Mouse (Mus musculus) left cerebral cortex, adult 2 months (tissue): ENCODE data around the gene Gm10959. TPM values are rescaled to one million over a fixed set of nuclear protein-coding genes. Genes with fewer than 3 reads are reported as not detected.

Experiments
- DNase-seq, 2 experiments: peaks; one replicate each; pipeline ENCODE4 v3.0.0; 2021 to 2022; ENCODE audit warnings: low spot score in 2 of 2, mixed read lengths in 1 of 2; ENCODE audit errors: extremely low spot score in 1 of 2
- H3K27ac ChIP-seq: fragments of 200-600 bp; 2 replicates; pipeline ENCODE4 v1.8.1; 2022
- H3K4me3 ChIP-seq: fragments of 200-600 bp; 2 replicates; pipeline ENCODE4 v1.8.1; 2022
- CTCF ChIP-seq: fragments of 200-600 bp; IDR thresholded peaks from 2 replicates; pipeline ENCODE4 v1.8.1; 2022; ENCODE audit warnings: antibody characterized with exemption, mild to moderate bottlenecking, moderate library complexity
- intact Hi-C: fragments of 180-260 bp; cut with DNase I; formaldehyde crosslinking; loops from one replicate; pipeline ENCODE4 v1.15.1; 2025
- total RNA-seq, 2 experiments: library from RNA; stranded (reverse); gene quantifications; 2 replicates each; pipeline ENCODE4 v1.2.3; 2021

Gene Gm10959
- total RNA-seq, 2 experiments from 2014 or later: not detected

DNA sequence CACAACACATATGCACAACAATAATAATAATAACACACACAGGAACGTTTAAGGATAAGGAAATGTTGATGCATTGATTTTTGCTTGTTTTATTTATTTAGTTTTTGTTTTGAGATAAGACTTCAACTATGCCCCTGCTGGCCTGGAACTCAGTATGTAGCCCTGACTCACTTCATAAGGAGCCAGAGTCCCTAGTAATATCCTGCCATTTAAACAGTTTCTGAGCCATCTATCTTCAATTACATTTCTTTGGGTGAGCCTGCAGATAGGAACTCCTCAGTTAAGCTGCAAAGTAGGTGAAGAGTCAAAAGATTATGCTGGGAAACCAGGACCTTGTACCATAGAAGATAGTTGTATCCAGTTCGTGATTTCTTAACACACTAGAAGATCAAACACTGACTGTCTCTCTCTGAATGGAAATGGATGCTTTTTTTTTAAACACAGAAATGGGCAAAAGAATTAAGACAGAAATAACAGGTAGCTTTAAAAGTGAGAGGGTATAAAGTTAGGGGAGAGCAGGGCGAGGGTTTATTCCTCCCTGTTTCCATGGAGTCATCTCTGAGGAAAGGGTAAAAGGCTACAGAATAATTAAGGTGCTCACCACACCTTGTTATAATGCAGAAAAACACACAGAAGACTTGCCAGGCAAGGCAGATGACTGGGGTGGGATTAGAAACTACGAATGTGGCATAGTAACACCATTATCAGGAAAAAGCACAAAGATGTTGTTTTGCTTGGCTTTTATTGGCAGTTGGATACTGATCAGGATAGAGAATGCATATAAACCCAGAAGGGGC lies 31.5 kb downstream of the Gm10959 start:
- DNase-seq: no peak
- intact Hi-C loops: no loop called here

DNA sequence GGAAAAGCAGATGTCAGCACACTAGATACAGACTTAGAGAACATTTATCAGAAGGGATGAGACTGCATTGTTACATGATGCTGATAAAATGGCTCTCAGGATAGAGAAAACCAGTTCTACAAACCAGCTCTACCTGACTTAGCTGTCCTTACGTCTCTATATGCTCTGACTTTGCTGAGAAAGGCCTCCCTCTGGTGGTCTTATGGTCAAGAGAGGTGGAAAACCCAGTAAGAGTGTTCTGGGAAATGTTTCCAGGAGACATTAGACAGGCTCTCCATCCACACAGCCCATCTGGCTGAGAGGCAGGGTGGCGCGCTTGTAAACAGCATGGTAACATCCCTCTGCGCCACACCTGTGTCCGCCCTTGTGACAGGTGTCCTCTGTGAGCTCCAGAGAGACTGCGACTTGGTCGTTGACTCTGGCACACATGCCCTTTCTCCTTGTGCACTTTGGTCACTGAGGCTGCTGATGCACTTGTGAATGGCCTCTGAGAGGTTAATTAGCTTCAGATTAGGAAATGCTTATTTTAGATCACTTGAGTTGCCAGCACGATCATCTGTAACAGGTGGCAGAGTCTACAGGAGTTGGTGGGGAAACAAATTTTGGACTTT lies 40.4 kb downstream of the Gm10959 start:
- Histone ChIP-seq H3K4me3 (no peak overlapping the region), H3K27ac (no peak overlapping the region)
- TF ChIP-seq CTCF: no peak
- intact Hi-C loops: no loop called here
- DNase-seq: no peak

More for the DNA sequence above, 31.5 kb downstream of the Gm10959 start:
- no peak for TF ChIP-seq CTCF
- Histone ChIP-seq H3K4me3 (no peak overlapping the region), H3K27ac (no peak overlapping the region)

DNA sequence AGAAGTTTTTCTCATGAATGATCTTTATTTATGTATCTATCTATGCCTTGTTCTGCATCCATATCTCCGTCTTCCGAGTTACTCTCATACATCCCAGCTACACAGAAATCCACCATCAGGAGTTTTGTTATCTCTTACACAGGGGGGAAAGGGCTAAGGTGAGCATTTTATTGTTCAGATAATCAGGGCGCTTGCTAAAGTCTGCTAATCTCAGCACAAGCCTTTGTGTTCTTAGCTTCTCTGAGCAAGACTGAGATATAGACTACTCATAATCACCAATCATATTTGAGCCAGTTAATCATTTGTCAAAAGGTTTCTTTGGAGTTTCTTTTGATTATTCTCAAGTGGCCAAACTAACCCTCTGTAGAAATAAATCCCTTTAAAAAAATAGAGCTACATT lies 41.6 kb downstream of the Gm10959 start:
- H3K4me3 ChIP-seq: no peak overlapping the region
- no peak overlapping the region for H3K27ac ChIP-seq
- no peak for TF ChIP-seq CTCF
- intact Hi-C loops: no loop called here
- DNase-seq: no peak

DNA sequence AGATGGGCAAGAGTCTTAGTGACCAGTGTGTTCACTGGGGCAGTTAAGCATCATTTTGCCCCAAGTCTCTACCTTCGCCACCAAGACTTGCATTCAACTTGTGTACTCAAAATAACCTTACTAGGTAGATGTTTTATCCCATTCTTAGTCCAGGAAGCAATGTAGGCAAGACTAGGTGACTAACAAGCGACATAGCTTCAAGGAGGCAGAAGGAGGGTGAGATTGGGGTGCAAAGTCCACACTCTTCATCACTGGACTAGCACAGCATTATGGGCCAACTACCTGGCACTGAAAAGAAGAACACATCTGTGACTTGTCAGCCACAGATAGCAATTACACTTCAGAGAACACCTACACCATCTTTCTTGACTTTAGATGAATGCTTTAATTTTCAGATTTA lies 42.3 kb downstream of the Gm10959 start:
- TF ChIP-seq CTCF: no peak
- no peak for DNase-seq

DNA sequence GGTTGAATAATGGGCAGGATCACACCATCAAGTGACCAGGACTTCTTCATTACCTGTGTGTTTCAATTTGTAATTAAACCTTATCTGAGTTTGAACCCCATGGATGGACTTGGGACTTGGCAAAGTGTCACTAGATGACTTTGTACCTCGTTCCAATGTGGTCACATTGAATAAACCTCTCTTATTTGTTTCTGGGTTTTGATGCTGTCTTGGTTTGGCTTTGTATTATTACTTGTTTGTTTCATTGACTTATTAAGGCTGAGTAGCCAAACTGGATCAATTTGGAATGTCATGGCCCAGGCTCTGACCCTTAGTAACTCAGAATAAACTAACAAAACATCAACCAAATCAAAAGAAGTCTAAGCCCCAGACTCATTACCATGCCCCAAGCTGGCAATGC lies 47.6 kb downstream of the Gm10959 start:
- no peak overlapping the region for H3K4me3 ChIP-seq
- no peak overlapping the region for H3K27ac ChIP-seq
- intact Hi-C loops: no loop called here
- TF ChIP-seq CTCF: no peak
- no peak for DNase-seq

More for the DNA sequence above, 42.3 kb downstream of the Gm10959 start:
- intact Hi-C loops: no loop called here
- no peak overlapping the region for H3K4me3 ChIP-seq
- no peak overlapping the region for H3K27ac ChIP-seq

DNA sequence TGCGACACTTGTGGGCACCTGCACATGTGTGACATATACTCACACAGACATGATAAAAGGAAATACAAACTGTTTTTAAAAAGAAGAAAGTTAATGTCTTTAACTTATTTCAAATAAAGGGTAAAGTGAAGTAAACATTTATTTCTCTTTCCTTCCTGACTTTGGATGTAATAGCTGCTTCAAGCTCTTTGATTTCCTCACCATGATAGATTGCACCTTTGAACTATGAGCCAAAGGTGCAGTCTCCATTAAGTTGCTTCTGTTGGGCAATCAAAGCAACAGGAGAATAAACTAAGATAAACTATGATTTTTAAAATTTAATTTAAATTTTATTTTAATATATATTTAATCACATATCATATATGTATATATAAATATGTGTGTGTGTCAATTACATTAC lies 50.9 kb downstream of the Gm10959 start:
- no peak for DNase-seq
- Histone ChIP-seq H3K4me3 (no peak overlapping the region), H3K27ac (no peak overlapping the region)
- TF ChIP-seq CTCF: no peak
- intact Hi-C loops: loop anchor here (10.0 kb wide), 1 partner anchor 237 kb away; no protein-coding TSS in a partner anchor

DNA sequence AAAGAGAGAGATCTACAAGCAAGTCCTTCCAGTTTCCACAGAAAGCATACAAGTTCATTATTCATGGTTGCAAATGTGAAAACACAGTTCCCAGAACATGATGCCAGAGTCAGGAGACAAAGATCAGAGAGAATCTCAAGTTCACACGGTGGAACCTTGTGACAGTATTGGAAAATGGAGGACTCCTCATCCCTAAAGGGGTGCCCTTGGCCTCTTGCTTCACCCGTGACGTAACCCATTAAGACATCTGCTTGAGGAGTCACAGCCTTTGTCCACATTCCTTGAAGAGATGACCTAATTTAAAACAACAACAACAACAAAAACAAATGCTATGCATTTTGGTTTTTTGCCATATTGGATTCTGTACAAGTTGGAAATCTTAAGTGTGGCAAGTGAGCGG lies 54.1 kb downstream of the Gm10959 start:
- intact Hi-C loops: loop anchor here (10.0 kb wide), 1 partner anchor 240 kb away; no protein-coding TSS in a partner anchor
- no peak for DNase-seq
- Histone ChIP-seq H3K4me3 (no peak overlapping the region), H3K27ac (no peak overlapping the region)
- no peak for TF ChIP-seq CTCF

Other genes starting within 250 kb of the Gm10959 start
- gene Pde5a, start 190.4 kb downstream of the Gm10959 start, total RNA-seq: 10 to 100 TPM; 15.6 to 21.1 TPM
- not detected for gene Fabp2, start 24.3 kb downstream of the Gm10959 start, total RNA-seq
- 10 to 100 TPM; 58.3 to 59.5 TPM for gene 1810037I17Rik, start 4.8 kb upstream of the Gm10959 start, total RNA-seq
- 10 to 100 TPM; 27.9 to 39.1 TPM for gene Usp53, start 65.2 kb upstream of the Gm10959 start, total RNA-seq
- gene Myoz2, start 115.7 kb upstream of the Gm10959 start, total RNA-seq: not detected